Mouse (Mus musculus): ENCODE measurements around the gene Gm10799. TPM values are rescaled to one million over a fixed set of nuclear protein-coding genes. Genes with fewer than 3 reads are reported as not detected.

The Gm10799 gene
- polyA plus RNA-seq, 1 experiment = not detected

DNA sequence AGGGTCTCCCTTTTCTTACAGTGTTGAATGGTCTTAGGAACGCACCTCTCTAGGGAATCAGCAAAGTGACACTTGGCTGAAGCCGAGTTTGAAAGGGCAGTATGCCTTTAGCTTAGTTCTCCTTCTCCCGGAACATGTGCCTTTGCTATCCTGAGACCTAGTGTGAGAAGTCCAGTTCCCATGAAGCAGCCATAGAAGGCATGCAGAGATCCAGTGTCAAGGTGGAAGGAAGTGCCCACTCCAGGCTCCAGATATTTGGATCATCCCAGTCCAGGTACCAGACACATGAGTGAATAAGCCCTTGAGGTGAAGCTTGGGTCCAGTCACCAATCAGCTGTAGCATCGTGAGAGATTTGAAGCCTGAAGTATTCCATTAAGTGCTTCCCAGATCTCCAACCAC is 9.4 kb downstream of the Gm10799 start:
- H3K9ac ChIP-seq (ENCODE audit: low read depth, poor library complexity, severe bottlenecking) = no peak overlapping the region
- no peaks in the 10 kb centered on the region for H3K4me1 ChIP-seq (ENCODE audit: control insufficient read depth, insufficient read depth, low read length)
- H3K9me3 ChIP-seq (replicated peaks; ENCODE audit: control insufficient read depth, insufficient read depth, low read length, poor library complexity, severe bottlenecking) = no peaks in the 10 kb centered on the region
- H3K27ac ChIP-seq (ENCODE audit: insufficient read depth, low read length) = no peak overlapping the region
- H3K27me3 ChIP-seq (ENCODE audit: control insufficient read depth, insufficient read depth, low read length, poor library complexity, severe bottlenecking) = no peaks in the 10 kb centered on the region
- peaks cover under 1% of the 10 kb centered on the region; the same call in 1 of the 2 replicates for H3K36me3 ChIP-seq (ENCODE audit: control insufficient read depth, insufficient read depth, low read length, poor library complexity, severe bottlenecking)
- H3K4me3 ChIP-seq (ENCODE audit: low read depth, low read length) = no peak overlapping the region
- no peak for TF ChIP-seq EP300 (IDR thresholded peaks at IDR 0.05; ENCODE audit: insufficient read depth, low read depth, low read length)
- no peak for TF ChIP-seq CTCF (IDR thresholded peaks at IDR 0.05; ENCODE audit: low read depth, low read length)
- TF ChIP-seq POLR2A (IDR thresholded peaks at IDR 0.05; ENCODE audit: insufficient read depth, low read length) = no peak

DNA sequence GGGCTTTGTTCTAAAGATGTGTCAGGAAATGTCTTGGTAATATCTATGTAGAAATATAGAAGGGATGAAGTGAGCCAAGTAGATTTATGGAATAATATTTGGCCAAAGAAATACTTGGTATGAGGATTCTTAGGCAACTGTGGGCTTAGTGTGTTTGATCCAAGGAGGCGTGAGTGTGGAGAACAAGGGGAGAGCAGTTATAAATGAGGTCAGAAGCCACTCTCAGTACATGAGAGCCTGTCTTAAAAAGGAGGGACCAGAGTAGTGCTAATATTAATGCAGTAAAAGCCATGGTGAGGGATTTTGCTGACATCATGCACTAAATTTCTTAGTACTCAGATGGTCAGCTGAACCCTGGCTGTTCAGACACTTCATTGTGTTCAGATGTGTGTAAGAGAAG is 10.0 kb downstream of the Gm10799 start:
- Histone ChIP-seq H3K36me3 (ENCODE audit: control insufficient read depth, insufficient read depth, low read length, poor library complexity, severe bottlenecking) (peaks cover 4% of the 10 kb centered on the region), H3K4me3 (ENCODE audit: low read depth, low read length) (no peak overlapping the region), H3K27ac (ENCODE audit: insufficient read depth, low read length) (no peak overlapping the region), H3K9ac (ENCODE audit: low read depth, poor library complexity, severe bottlenecking) (no peak overlapping the region), H3K4me1 (ENCODE audit: control insufficient read depth, insufficient read depth, low read length) (no peaks in the 10 kb centered on the region), H3K27me3 (ENCODE audit: control insufficient read depth, insufficient read depth, low read length, poor library complexity, severe bottlenecking) (no peaks in the 10 kb centered on the region), H3K9me3 (replicated peaks; ENCODE audit: control insufficient read depth, insufficient read depth, low read length, poor library complexity, severe bottlenecking) (no peaks in the 10 kb centered on the region)
- TF ChIP-seq EP300 (IDR thresholded peaks at IDR 0.05; ENCODE audit: insufficient read depth, low read depth, low read length) (no peak), POLR2A (IDR thresholded peaks at IDR 0.05; ENCODE audit: insufficient read depth, low read length) (no peak), CTCF (IDR thresholded peaks at IDR 0.05; ENCODE audit: low read depth, low read length) (no peak)

DNA sequence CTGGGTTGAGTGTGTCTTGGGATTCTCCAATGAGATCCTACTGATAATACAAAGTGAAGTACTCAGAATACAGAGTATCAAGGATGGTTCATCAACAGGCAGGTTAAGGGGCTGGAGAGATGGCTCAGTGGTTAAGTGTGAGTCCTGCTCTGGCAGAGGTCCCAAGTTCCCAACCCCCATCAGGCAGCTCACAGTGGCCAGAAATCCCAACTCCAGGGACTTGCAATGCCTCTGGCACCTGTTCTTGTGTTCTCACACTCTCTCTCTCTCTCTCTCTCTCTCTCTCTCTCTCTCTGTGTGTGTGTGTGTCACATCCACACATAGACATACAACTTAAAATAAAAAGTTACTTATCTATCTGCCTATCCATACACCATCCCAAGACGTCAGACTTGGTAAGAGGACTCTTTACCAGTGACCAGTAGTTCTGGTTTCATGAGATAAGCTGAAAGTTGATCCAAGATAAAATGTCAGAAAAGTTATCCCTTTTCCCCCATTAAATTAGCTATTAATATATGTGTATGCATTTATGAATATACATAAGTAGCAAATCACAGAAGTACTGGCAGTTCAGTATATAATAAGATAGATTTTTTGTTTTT is 23.8 kb downstream of the Gm10799 start:
- peaks cover 5% of the 10 kb centered on the region for H3K36me3 ChIP-seq (ENCODE audit: control insufficient read depth, insufficient read depth, low read length, poor library complexity, severe bottlenecking)
- no peaks in the 10 kb centered on the region for H3K9me3 ChIP-seq (replicated peaks; ENCODE audit: control insufficient read depth, insufficient read depth, low read length, poor library complexity, severe bottlenecking)
- no peak overlapping the region for H3K27ac ChIP-seq (ENCODE audit: insufficient read depth, low read length)
- no peaks in the 10 kb centered on the region for H3K27me3 ChIP-seq (ENCODE audit: control insufficient read depth, insufficient read depth, low read length, poor library complexity, severe bottlenecking)
- no peak overlapping the region for H3K9ac ChIP-seq (ENCODE audit: low read depth, poor library complexity, severe bottlenecking)
- no peak overlapping the region for H3K4me3 ChIP-seq (ENCODE audit: low read depth, low read length)
- TF ChIP-seq CTCF (IDR thresholded peaks at IDR 0.05; ENCODE audit: low read depth, low read length) (no peak), EP300 (IDR thresholded peaks at IDR 0.05; ENCODE audit: insufficient read depth, low read depth, low read length) (no peak), POLR2A (IDR thresholded peaks at IDR 0.05; ENCODE audit: insufficient read depth, low read length) (no peak)
- peaks cover 3% of the 10 kb centered on the region for H3K4me1 ChIP-seq (ENCODE audit: control insufficient read depth, insufficient read depth, low read length)

DNA sequence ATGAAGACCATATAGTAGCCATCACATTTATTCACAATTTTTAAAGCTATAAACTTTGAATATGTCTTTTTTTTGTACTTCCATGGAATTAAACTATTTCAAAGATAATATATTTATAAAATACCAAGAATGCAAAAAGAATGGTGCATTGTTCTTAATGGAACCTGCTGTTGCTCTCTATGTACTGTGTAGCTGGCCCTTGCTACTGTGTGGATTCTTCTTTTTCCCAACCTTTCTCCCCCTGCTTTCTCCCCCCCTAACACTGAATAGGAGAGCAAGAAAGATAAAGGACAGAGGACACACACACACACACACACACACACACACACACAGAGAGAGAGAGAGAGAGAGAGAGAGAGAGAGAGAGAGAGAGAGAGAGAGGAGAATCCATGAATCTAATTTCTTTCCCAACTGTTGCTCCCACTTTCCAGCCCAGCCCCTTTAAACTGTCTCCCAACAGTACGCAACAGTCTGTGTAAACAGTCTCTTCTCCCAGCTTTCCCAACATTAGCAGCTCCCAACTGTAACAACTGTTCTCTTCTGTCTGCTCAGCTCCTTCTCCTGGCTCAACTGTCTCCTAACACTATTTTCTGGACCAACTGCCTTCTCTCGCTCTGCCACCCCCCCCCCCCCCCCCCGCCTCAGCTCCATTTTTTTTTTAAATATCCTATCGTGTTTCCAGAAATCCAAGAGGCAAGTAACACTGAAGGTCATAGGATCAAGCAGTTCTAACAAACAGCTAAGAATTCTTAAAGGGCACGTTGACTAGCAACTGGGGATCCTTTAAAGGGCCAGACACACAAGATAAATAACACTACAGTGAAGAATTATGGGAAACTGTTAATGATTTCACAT is 24.5 kb downstream of the Gm10799 start:
- Histone ChIP-seq H3K27ac (ENCODE audit: insufficient read depth, low read length) (no peak overlapping the region), H3K36me3 (ENCODE audit: control insufficient read depth, insufficient read depth, low read length, poor library complexity, severe bottlenecking) (peaks cover 5% of the 10 kb centered on the region)

DNA sequence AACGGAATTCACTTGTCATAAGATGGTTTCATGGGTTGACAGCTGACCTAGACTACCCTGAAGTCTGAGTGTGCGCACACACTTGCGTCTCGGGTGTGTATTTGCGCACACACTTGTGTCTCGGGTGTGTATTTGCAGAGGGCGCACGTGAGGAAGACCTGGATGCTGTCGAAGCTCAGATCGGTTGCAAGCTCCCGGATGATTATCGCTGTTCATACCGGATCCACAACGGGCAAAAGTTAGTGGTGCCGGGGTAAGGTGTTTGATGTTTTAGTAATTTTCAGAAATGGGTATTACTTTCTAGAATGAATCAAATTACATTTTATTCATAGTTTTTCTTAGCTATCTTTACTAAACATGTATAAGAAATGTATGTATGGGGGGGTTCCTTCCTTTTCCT is 25.6 kb downstream of the Gm10799 start:
- Histone ChIP-seq H3K4me3 (ENCODE audit: low read depth, low read length) (no peak overlapping the region), H3K4me1 (ENCODE audit: control insufficient read depth, insufficient read depth, low read length) (peaks cover 3% of the 10 kb centered on the region), H3K27ac (ENCODE audit: insufficient read depth, low read length) (no peak overlapping the region), H3K9me3 (replicated peaks; ENCODE audit: control insufficient read depth, insufficient read depth, low read length, poor library complexity, severe bottlenecking) (no peaks in the 10 kb centered on the region), H3K27me3 (ENCODE audit: control insufficient read depth, insufficient read depth, low read length, poor library complexity, severe bottlenecking) (no peaks in the 10 kb centered on the region), H3K9ac (ENCODE audit: low read depth, poor library complexity, severe bottlenecking) (no peak overlapping the region), H3K36me3 (ENCODE audit: control insufficient read depth, insufficient read depth, low read length, poor library complexity, severe bottlenecking) (peaks cover 5% of the 10 kb centered on the region)
- TF ChIP-seq EP300 (IDR thresholded peaks at IDR 0.05; ENCODE audit: insufficient read depth, low read depth, low read length) (no peak), CTCF (IDR thresholded peaks at IDR 0.05; ENCODE audit: low read depth, low read length) (no peak), POLR2A (IDR thresholded peaks at IDR 0.05; ENCODE audit: insufficient read depth, low read length) (no peak)

More for the DNA sequence above, 24.5 kb downstream of the Gm10799 start:
- Histone ChIP-seq H3K9ac (ENCODE audit: low read depth, poor library complexity, severe bottlenecking) (no peak overlapping the region), H3K4me1 (ENCODE audit: control insufficient read depth, insufficient read depth, low read length) (peaks cover 3% of the 10 kb centered on the region), H3K9me3 (replicated peaks; ENCODE audit: control insufficient read depth, insufficient read depth, low read length, poor library complexity, severe bottlenecking) (no peaks in the 10 kb centered on the region), H3K4me3 (ENCODE audit: low read depth, low read length) (no peak overlapping the region), H3K27me3 (ENCODE audit: control insufficient read depth, insufficient read depth, low read length, poor library complexity, severe bottlenecking) (no peaks in the 10 kb centered on the region)
- TF ChIP-seq POLR2A (IDR thresholded peaks at IDR 0.05; ENCODE audit: insufficient read depth, low read length) = no peak
- TF ChIP-seq EP300 (IDR thresholded peaks at IDR 0.05; ENCODE audit: insufficient read depth, low read depth, low read length) = no peak
- no peak for TF ChIP-seq CTCF (IDR thresholded peaks at IDR 0.05; ENCODE audit: low read depth, low read length)

DNA sequence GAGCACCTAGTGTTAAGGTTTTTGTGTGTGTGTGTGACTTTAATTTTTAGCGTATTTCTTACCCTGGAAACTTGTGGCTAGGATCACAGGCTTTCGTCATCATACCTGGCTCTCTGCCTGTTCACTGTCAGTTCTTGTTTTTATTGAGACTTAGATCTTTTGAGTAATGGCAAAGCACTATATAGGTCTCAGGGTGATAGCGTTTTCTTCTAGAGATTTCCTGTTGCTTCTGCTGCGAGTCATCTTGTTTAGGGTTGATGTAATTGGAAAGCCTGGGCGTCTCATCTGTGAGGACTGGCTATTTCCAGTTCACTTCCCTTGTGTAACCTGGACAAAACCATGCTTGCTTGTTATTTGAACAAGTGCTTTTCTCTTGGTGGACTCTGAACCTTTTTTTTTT is 26.7 kb downstream of the Gm10799 start:
- no peak overlapping the region for H3K27ac ChIP-seq (ENCODE audit: insufficient read depth, low read length)
- no peaks in the 10 kb centered on the region for H3K9me3 ChIP-seq (replicated peaks; ENCODE audit: control insufficient read depth, insufficient read depth, low read length, poor library complexity, severe bottlenecking)
- no peak overlapping the region for H3K4me3 ChIP-seq (ENCODE audit: low read depth, low read length)
- no peak overlapping the region for H3K9ac ChIP-seq (ENCODE audit: low read depth, poor library complexity, severe bottlenecking)
- TF ChIP-seq CTCF (IDR thresholded peaks at IDR 0.05; ENCODE audit: low read depth, low read length) (no peak), EP300 (IDR thresholded peaks at IDR 0.05; ENCODE audit: insufficient read depth, low read depth, low read length) (no peak), POLR2A (IDR thresholded peaks at IDR 0.05; ENCODE audit: insufficient read depth, low read length) (no peak)
- peaks cover 3% of the 10 kb centered on the region for H3K4me1 ChIP-seq (ENCODE audit: control insufficient read depth, insufficient read depth, low read length)
- peaks cover 5% of the 10 kb centered on the region for H3K36me3 ChIP-seq (ENCODE audit: control insufficient read depth, insufficient read depth, low read length, poor library complexity, severe bottlenecking)
- H3K27me3 ChIP-seq (ENCODE audit: control insufficient read depth, insufficient read depth, low read length, poor library complexity, severe bottlenecking) = no peaks in the 10 kb centered on the region
